Comparison of ENCODE assay signal across 10 mouse cellular contexts in the genomic region with DNA sequence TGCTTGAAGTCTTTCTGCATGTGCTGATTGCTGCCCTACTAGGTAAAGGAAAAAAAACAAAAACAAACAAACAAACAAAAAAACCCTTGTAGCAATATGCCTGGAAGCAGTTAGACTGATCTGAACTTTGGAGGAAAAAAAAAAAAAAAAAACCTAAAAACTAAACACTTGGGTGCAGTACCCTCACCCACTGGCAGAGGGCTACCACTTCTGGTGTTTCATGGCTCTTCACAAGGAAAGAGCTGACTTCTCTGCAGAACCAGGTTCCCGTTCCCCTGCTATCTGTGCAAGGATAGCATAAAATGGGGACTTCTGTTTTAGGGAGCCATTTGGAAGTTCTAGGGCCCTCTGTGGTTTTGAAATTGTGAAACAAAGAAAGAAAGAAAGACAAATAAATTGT. TPM values are rescaled to one million over a fixed set of nuclear protein-coding genes. Genes with fewer than 3 reads are reported as not detected.
DNase-seq lines count a peak whose midpoint lies in the region; TF ChIP-seq lines count a peak whose summit lies in the region.
"Had no signal": no experiment of that assay in that cellular context is flagged by ENCODE, and none has a peak within 500 bp of the region (broad histone marks: within the 10 kb centered on the region; RNA-seq: fewer than 3 reads in every experiment).

No protein-coding gene starts in this region.

- intact Hi-C loops in gastrocnemius, postnatal 14 days (cut with DNase I; ENCODE audit: low total_unique reads): loop anchor here (10.0 kb wide), 1 partner anchor 182 kb away; no protein-coding TSS in a partner anchor
- intact Hi-C loops in gastrocnemius, postnatal 36 days (cut with DNase I): loop anchor here (5.0 to 10.0 kb wide), 2 partner anchors 50 to 252 kb away; partner anchors contain the start of gene Otud4
- intact Hi-C loops in heart, postnatal 36 days (cut with DNase I): loop anchor here (5.0 kb wide), 2 partner anchors 250 to 1525 kb away; no protein-coding TSS in a partner anchor

- WGBS in lung, adult 2 months: 2% methylated on average over 1 of the region's 1 CpGs

- DNase-seq in gastrocnemius, postnatal 14 days: peak; percentile 41
- DNase-seq in gastrocnemius, postnatal 36 days: no peak
- peak; percentile 43 to 44 for DNase-seq in right cerebral cortex, adult 2 months (ENCODE audit: low spot score in 2 of 2)
- no peak for DNase-seq in right cerebral cortex, adult 18-20 months
- peak; percentile 50 for DNase-seq in adrenal gland, postnatal 25 days
- DNase-seq in heart, postnatal 36 days: peak; percentile 21 to 55
- peak; percentile 13 for DNase-seq in lung, adult 2 months
- peak; percentile 44 for DNase-seq in thymus, postnatal 0 days (ENCODE audit: low spot score)

- peak; percentile 42; the same call in 1 of the 2 replicates for TF ChIP-seq CTCF in lung, adult 2 months (IDR thresholded peaks at IDR 0.05; ENCODE audit: insufficient read depth, low read length)

- H3K4me1 ChIP-seq in lung, adult 2 months (ENCODE audit: control insufficient read depth, insufficient read depth, low read length): no peaks in the 10 kb centered on the region
- H3K4me1 ChIP-seq: limb, embryonic 13.5 days; stomach, embryonic 15.5 days had no signal

- TF ChIP-seq POLR2A in lung, adult 2 months (IDR thresholded peaks at IDR 0.05; ENCODE audit: borderline replicate concordance, extremely low read depth, low read depth, low read length): no peak

- no peak overlapping the region for H3K4me3 ChIP-seq in lung, adult 2 months (replicated peaks; ENCODE audit: extremely low read depth, low read depth, low read length)
- H3K4me3 ChIP-seq: limb, embryonic 13.5 days; stomach, embryonic 15.5 days had no signal

RNA-seq across cellular contexts. Expression of gene Otud4, which starts 52.2 kb away (rescaled TPM):
- total RNA-seq in gastrocnemius, postnatal 14 days (2021): 10 to 100 TPM; 46.7 to 49.3 TPM
- 10 to 100 TPM; 46.9 to 49.7 TPM for total RNA-seq in gastrocnemius, postnatal 36 days (2021)
- 51.5 and 60.6 TPM in 2 replicates for total RNA-seq in adrenal gland, postnatal 25 days (2021)
- total RNA-seq in heart, postnatal 36 days (2021): 10 to 100 TPM; 44.8 to 55.3 TPM
- polyA plus RNA-seq in lung, adult 2 months (2012; rRNA removed): 23.1 and 28.0 TPM in 2 replicates
- polyA plus RNA-seq in thymus, postnatal 0 days (2015; fragmentation: Nextera tagmentation; extraction: Ambion mirVana): 12.1 and 13.8 TPM in 2 replicates

Comparison
In these comparisons a context has a peak if more than half of its experiments do, and no peak if none do; other contexts are left out.
1. DNase-seq: peak in gastrocnemius, postnatal 14 days (single experiment), right cerebral cortex, adult 2 months (2 of 2), adrenal gland, postnatal 25 days (single experiment), heart, postnatal 36 days (2 of 2), lung, adult 2 months (single experiment) and thymus, postnatal 0 days (single experiment); none in gastrocnemius, postnatal 36 days (0 of 2) and right cerebral cortex, adult 18-20 months (single experiment).